Mouse (Mus musculus): ENCODE measurements around the gene Ankrd6.

Ankrd6 gene

DNA sequence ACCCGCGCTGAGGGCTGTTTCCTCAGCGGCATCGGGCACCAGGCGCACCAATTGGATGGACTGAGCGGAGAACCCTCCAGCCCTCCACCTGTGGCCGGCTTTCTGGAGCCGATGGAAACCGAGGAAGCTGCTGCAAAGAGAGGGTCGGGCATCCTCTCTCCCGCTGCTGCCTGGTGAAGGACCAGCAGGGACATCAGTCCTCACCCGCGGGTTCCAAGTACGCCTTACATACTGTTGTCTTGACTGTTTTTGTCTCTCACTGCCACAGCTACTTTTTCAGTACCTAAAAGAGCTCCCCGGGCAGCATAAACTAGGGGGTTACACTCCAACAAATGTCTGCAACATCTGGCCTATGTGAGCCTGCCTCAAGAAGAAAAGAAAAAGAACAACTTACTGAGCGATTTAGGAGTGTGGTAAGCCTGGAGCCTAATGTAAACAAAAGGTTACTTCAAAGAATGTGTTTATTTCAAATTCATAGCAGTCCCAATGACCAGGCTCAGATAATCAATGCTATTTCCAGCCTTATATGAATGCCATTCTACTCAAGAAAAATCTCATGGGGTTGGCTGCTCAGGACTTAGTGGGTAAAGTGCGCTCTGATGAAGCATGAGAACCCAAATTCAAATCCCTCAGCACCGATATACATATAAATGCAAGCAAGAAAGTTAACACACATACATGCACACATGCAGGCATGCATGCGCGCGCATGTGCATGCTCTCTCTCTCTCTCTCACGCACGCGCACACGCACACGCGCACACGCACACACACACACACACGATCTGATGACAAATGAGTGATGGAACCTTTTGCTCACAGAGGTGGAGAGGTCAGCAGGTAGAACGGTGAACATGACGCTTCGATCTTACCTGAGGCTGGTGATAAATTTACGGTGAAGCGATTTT lies 647 bp upstream of the Ankrd6 start:
- no peak for DNase-seq (ENCODE audit: low read depth, low spot score)

DNA sequence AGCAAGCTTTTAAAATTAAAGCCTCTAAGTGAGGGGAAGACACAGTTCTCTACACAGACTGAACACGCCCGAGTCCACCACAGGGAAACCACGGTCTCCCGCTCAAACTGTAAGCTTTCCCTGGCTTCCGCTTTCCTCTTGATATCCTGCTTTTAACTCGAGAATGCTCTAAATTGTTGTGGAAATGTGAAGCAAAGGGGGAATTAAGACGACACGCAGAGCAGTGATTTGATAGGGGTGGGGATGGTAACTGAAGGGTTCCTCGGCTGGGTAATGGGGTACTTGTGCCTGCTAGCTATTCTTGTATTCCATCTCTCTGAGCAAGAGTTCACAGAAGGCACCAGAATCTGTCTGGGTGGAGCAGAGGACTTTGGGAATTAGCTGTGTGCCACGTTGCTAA lies 1.9 kb downstream of the Ankrd6 start:
- no peak for DNase-seq (ENCODE audit: low read depth, low spot score)

DNA sequence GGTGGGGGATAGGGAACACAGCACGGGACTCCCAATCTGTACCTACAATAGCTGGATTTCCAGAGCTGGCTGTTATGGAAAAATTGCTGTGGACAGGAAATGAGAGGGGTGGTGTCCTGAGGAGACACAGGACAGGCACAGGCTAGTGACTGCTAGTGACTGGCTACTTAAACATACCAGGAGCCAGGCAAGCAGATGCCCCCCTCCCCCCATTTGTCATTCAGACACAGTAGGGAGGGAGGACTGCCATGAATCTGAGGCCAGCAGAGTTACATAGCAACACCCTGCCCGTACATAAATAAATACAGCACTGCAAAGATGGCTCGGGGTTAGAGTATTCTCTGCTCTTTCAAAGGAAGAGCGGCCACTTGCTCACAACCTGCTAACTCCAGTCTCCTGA lies 3.0 kb downstream of the Ankrd6 start:
- no peak for DNase-seq (ENCODE audit: low read depth, low spot score)

DNA sequence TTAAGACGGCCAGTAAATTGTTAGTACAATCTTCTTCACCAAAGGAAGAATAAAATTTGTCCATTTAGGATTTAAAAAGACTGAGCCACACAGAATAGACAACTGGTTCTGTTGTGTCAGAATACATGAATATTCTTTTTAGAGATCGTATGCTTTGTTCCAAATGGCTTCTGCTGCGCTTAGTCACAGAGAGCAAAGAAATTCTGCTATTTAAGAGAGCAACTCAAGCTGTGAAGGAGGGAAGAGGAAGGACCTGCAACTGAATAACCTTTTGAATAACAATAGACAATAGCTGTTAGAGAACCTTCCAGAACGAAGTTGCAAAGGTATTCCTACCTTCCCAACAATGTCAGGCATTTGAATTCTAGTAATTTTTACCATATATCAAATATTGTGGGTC lies 9.7 kb downstream of the Ankrd6 start:
- no peak for DNase-seq (ENCODE audit: low read depth, low spot score)

DNA sequence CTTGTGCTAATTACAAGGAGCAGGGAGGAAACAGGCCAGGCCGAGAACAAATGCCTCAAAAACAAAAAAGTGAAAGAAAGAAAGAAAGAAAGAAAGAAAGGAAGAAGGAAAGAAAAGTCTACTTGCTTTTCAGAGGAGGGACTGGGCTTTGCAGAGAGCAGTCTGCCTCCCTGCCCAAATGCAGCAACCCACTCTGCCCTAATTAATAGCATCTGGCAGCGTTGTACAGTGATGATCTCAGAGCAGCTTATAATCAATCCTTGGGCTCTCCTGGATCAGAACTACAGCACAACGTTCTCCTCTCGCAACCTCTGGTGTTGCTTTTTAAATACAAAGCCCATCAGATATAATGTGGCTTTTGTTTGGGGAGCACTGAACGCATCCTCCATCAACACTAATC lies 10.7 kb downstream of the Ankrd6 start:
- DNase-seq (ENCODE audit: low read depth, low spot score) = no peak

DNA sequence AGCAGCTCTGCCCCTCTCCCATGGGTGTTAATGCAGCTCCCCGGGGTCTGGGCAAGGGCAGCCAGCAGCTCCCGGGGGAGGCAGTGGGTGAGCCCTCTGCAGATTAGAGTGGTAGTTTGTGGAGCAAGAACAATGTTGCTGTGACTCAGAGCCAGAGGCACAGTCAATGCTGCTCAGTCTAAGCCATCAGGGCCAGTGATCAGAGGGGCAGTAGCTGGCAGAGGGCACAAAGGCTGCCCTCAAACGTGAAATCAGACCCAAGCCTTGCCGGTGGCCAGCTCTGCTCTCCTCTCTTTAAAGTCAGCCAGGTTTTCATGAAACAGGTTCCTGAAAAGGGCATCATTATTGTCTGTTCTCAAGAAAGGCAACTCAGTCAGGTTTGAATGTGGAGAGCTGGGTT lies 11.1 kb downstream of the Ankrd6 start:
- no peak for DNase-seq (ENCODE audit: low read depth, low spot score)

DNA sequence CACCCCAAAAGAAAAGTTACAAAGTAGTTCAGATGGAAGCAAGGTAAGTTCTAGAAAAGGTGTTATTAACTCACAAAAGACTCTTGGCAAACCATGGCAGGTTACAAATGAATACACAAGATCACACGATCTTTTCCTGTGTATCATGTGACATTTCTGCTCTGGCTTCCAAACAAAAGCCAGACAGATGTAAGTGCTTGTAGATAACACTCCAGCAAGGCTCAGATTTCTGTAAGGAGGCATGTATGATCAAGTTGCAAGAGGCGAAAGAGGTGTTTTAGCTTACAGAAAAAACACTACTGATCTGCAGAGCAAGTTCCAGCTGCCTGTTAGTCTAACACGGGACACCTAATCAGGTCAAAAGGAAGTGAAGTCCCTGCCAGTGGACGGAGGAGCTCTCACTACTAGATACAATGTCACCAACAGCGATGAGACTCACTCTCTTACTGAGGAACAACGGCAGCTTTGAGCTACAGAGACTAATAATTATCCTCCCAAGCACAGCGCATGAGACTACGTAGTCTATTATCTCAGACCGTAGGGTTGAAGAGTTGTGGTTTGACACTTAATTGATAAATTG lies 13.8 kb downstream of the Ankrd6 start:
- no peak for DNase-seq (ENCODE audit: low read depth, low spot score)

DNA sequence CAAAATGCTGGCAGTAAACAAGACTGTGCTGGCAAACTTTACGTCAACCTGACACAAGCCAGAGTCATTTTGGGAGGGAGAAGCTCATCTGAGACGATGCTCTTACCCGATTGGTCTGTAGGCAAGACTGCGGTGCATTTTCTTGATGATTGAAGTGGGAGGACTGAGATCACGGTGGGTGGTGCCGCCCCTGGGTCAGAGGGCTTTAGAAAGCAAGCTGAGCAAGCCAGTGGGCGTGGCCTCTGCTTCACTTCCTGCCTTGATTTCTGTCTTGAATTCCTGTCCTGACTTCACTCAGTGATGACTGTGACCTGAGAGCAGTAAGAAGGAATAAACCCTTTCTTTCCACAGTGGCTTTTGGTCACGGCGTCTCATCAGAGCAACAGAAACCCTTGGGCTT lies 18.6 kb downstream of the Ankrd6 start:
- DNase-seq (ENCODE audit: low read depth, low spot score) = no peak

DNA sequence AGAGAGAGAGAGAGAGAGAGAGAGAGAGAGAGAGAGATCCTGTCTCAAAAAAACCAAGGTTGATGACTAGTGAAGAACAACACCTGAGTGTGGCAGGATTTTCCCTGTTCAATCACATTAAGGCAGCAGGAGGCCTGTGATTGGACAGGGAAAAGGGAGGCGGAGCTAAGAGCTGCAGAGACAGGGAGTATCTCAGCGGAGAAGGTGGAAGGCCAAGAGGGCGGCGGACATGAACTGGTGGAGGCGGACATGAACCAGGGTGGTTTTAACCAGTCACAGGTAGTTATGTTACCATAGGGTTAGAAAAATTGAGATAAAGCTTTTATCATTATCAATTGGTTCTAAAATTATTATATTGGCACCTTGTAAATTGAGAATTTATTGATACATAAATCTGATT lies 20.9 kb downstream of the Ankrd6 start:
- no peak for DNase-seq (ENCODE audit: low read depth, low spot score)

DNA sequence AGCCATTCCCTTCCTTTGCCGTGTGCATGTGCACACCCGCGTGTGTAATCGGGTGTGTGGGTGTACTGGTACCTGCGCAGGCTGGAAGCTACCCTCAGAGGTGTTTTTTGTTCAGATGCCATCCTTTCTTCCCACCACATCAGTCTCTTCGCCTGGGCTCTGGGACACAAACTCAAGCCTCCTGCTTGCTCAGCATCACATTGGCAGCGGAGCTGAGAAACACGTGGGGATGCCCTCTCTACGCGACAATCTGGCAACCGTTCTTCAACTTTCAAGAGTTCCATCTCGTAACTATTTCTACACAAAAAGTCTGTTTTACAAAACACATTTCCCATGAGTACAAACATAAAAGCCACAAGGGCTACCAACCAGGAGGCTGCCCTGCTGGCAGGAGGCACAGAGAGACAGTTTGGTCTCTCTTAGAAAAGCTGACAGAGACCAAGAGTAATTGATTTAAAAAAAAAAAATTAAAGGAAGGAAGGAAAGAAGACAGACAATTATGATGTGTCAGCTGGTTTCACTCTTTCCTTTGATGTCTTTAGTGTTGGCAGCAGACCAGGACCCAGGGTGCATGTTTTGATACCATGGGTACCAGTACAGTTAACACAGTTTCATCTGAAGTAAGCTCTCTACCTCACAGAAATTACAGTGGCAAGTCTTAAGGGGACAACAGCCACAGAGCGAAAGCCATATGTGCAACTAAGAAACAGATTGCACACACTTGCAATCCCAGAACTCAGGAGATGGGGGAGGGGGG lies 21.8 kb downstream of the Ankrd6 start:
- DNase-seq (ENCODE audit: low read depth, low spot score) = no peak

DNA sequence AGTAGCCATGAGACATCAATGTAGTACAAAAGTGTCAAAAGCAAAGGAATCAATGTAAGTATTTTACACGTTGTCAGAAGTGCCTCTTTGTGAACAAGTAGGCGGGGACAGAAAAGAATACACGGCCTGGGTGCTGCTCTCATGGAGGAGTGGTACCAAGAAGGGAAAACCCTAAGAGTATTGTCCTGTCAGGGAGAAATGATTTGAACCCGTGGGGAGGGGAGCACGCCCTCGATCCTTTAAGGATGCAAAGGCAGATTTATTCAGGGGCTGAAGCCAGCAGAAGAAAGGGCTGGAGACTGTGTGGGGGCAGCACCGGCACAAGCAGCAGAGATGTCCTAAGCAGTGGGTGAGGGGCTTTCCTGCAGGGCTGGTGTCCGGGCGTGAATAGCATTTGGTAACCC lies 26.7 kb downstream of the Ankrd6 start:
- no peak for DNase-seq (ENCODE audit: low read depth, low spot score)

DNA sequence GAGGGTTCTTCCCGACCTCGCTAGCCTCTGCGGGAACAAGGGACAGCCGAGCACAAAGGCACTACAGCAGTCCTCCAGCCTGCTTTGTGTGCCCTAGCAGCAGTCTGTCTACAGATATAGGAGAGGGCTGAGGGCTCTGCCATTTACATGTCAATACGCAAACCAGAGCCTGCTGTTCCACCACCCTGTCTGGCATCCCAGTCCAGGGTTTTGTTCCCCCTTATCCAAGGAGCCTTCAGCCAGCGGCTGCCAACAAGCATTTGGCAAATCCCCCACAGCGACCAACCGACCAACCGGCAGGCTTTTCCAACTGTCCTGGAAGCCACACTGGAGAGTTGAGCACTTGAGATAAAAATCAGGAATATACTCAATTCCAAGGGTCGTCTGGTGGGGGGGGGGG lies 27.2 kb downstream of the Ankrd6 start:
- DNase-seq (ENCODE audit: low read depth, low spot score) = peak; percentile 62

DNA sequence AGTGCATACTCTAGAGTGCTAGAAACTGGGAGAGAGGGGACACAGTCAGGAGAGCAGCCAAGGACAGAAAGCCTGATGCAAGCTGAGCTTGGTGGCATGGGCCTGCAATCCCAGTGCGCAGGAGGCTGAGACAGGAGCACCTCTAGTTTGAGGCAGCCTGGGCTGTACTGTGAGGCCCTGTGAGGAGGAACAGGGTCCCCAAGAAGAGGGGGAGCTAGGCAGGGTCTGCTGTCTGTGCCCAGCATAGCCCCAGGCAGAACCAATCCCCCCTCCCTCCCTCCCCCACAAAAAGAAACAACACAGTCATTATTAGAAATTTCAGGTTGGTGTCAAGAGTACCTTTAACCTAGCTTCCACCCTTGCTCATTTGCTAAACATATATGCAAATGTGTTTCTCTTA lies 27.8 kb downstream of the Ankrd6 start:
- no peak for DNase-seq (ENCODE audit: low read depth, low spot score)

DNA sequence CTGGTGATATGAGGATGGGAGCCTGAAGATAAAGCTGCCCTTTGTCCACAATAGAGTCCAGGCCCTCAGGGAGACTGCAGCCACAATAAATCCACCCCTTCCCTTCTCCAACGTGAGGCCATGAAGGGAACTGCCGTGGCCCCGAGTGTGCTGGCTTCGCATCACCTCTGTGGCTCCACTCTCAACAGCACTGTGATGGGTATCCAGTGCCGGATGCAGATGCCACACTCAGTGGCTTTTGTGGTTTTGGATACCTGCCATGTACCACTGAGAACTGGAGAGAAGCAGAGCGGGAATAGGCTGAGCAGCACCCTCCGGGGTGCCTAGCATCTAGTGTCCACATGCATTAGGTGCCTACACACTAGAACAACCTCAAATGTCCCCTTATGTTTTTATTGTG lies 29.8 kb downstream of the Ankrd6 start:
- no peak for DNase-seq (ENCODE audit: low read depth, low spot score)

DNA sequence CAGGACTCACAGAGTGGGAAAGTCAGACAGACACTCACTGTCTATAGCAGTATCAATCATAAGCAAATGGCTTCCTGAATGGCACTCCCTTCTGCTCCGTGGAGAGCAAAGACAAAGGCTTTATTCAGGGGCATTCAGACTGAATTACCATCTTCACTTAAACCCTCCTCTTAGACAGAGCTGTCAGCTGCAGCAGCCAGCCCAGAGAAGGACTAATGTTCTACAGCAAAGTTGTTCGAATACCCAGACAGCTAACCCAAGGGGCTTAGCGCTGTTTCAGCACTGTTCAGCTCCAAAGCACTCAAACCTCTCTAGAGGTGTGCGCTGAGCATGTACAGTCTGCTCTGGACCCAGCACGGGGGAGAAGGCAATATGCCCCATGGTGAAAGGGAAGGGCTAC lies 32.1 kb downstream of the Ankrd6 start:
- no peak for DNase-seq (ENCODE audit: low read depth, low spot score)

DNA sequence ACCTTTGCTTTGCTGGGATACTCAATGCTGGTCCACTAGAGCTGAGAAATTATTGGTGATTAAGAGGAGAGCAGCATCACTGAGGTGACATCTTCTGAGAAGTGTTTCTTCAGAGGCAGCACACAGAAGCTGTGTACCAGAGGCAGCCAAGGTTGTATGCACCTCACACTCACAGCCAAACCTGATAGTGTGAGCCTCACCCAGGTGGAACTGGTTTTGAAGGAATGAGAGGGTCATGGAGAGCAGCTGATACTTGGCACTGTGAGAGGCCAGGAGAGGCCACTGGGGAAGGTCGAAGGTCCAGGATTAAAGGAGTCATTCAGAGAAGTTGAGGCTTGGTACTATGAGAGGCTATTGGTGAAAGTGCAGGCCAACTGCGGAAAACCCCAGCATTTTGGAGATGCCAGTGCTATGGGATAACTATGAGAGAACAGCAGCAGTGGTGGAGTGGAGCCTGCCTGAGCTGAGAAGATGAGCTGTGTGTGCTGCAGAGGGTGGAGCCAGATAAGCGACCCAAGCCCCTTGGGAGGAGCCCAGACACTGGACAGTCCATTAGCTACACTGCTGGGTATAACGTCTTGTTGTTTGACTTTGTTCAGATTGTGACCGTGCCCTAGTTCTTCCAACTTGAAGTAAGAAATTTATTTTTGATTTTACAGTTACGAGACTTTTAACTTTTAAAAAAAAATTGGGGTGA lies 33.8 kb downstream of the Ankrd6 start:
- no peak for DNase-seq (ENCODE audit: low read depth, low spot score)

DNA sequence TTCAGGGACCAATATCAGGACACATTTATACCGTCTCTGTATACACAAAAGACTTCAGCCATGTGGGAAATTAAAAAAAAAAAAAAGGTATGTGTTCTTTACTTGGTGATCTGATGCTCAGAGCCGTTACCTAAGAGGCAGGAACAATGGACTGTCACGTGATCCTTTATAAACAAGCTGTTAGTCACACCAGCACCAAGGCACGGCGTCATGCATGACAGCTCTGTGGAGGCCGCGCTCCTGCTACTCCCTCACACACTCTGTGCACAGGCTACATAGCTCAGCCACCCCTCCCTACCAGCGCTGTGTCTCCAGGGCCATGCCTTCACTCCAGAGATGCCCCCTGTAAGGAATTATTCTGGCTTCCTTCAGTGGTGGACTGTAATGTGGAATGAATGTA lies 34.7 kb downstream of the Ankrd6 start:
- DNase-seq (ENCODE audit: low read depth, low spot score) = no peak

DNA sequence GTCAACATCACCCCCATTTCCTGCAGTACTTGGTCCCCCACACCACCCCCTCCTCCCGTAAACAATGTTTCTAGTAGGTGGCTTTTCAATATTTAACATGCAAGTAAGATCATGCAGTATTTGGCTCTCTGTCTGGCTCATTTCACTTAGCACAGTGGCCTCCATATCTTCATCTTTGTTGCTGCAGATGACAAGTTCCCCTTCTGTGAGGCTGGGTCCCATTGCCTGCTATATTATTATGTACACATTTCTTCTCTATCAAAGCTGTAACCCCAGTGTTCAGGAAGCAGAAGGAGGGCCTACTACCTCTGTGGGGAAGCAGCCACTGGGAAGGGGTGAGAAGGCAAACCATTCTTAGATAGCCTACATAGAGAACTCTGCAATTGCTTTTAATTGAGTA lies 40.6 kb downstream of the Ankrd6 start:
- no peak for DNase-seq (ENCODE audit: low read depth, low spot score)

DNA sequence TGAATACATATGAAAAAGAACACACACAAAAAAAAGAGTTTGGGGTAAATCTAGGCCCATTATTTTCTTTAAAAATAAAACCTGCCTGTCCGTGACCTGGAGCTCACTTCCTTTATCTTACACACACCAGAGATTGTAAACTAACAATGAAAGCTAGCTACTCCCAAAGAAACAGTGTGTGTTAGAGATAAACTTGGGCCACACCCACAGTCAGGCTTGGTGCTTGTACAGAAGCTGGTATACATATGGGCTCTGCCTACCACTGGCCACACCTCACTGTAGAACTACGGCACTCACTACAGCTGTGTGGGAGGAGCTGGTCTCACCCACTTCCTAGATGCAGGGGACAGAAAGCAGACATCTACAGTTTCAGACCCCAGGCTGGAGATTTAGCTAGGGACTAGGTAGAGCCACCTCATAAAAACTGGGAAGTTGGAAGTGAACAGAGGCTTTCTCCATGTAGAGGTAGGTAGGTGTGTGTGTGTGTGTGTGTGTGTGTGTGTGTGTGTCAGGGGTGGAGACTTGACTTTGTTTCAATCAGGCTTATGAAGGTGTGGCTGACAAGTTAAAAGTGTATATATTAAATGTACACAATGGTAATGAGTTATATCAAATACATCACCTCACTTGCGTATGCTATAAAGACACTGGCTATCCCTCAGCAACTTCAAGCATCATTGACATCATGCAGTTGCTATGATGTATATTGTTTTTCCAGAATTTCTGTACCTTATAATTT lies 41.2 kb downstream of the Ankrd6 start:
- no peak for DNase-seq (ENCODE audit: low read depth, low spot score)

DNA sequence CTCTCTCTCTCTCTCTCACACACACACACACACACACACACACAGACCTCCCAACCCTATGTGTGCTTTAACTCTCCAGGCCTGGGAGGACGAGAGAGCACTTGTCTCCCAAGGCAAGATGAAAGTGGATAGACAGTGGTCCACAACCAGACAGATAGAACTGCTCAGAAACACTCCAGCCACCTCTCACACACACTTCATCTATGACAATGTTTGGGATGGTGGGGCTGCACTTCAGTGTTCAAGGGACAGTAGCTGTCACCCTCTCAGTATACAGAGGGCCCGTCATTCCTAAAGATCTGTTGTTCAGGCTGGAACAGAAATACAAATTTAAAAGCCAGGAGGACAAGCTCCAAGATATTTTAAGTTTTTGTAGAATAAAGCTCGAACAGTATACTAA lies 43.0 kb downstream of the Ankrd6 start:
- no peak for DNase-seq (ENCODE audit: low read depth, low spot score)

DNA sequence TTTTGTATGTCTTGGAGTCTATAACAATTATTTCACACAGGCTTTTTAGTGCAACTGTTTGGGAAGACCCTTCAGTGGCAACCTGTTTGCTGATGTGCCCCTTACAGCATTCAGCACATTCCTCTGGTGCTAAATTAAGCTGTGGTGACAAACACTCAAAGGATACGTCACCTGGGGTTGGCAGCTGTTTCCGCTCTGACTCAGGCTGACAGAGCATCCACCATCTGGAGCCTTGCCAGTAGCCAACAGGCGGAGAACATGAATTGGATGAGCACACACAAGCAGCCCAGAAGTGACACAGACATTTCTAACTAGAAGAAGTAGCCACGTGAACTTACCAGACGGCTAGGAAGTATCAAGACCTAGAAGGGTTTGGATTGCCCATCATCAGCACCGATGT lies 44.0 kb downstream of the Ankrd6 start:
- no peak for DNase-seq (ENCODE audit: low read depth, low spot score)
